Mouse (Mus musculus) bone marrow macrophage, adult 2 months (primary cell): ENCODE results near the gene Fam213a.

ENCODE experiments used
- CTCF ChIP-seq: IDR thresholded peaks from 2 replicates; pipeline ENCODE4 v1.5.1; 2012; ENCODE audit warnings: low read depth, mild to moderate bottlenecking, low read length, moderate library complexity
- POLR2A ChIP-seq: IDR thresholded peaks from 2 replicates; pipeline ENCODE4 v1.6.1; 2012; ENCODE audit warnings: mild to moderate bottlenecking, low read depth, low read length, borderline replicate concordance

GRCm38 (mm10) chr14:41021246-41021645, 7.7 kb upstream of the Fam213a start:
- TF ChIP-seq CTCF (no peak), POLR2A (no peak)
